Mouse (Mus musculus): ENCODE measurements around the gene Pias1.
A peak's percentile ranks its signal among the peaks of the same experiment; 100 is the strongest.

Gene Pias1

GRCm38 (mm10) chr9:62854483-62854882, 133.2 kb downstream of the Pias1 start:
- no peak for DNase-seq

GRCm38 (mm10) chr9:62851571-62851970, 136.2 kb downstream of the Pias1 start:
- peak; percentile 54 to 74 for DNase-seq

- no peak for DNase-seq
Measured at GRCm38 (mm10) chr9:62848641-62849040, 139.1 kb downstream of the Pias1 start.

GRCm38 (mm10) chr9:62847694-62848093, 140.0 kb downstream of the Pias1 start:
- peak; percentile 50 to 66 for DNase-seq

- DNase-seq = no peak
Measured at GRCm38 (mm10) chr9:62844461-62844860, 143.3 kb downstream of the Pias1 start.

GRCm38 (mm10) chr9:62843356-62844024, 144.2 kb downstream of the Pias1 start:
- DNase-seq = no peak

GRCm38 (mm10) chr9:62839172-62839770, 148.5 kb downstream of the Pias1 start:
- DNase-seq = no peak

GRCm38 (mm10) chr9:62838506-62839171, 149.1 kb downstream of the Pias1 start, which contains the start of gene Cln6:
Cln6 (plus strand) TSS chr9:62838785.
- peak; percentile 71 to 84 for DNase-seq

GRCm38 (mm10) chr9:62838146-62838505, 149.6 kb downstream of the Pias1 start:
- no peak for DNase-seq

- DNase-seq = no peak
Measured at GRCm38 (mm10) chr9:62837611-62838010, 150.1 kb downstream of the Pias1 start.

- no peak for DNase-seq
Measured at GRCm38 (mm10) chr9:62835705-62836446, 151.8 kb downstream of the Pias1 start.

GRCm38 (mm10) chr9:62834906-62835305, 152.8 kb downstream of the Pias1 start:
- no peak for DNase-seq

GRCm38 (mm10) chr9:62829877-62830276, 157.8 kb downstream of the Pias1 start:
- no peak for DNase-seq

- DNase-seq = peak; percentile 78 to 80
Measured at GRCm38 (mm10) chr9:62828662-62829086, 159.1 kb downstream of the Pias1 start.

Measured in thymus, adult 18-20 months (tissue).